Mouse (Mus musculus) liver, adult (tissue): ENCODE results near the gene Lrg1.

Experiments
- GATA4 ChIP-seq: IDR thresholded peaks from 2 replicates; pipeline ENCODE4 v1.6.1; 2014; ENCODE audit warnings: mild to moderate bottlenecking, low read length; ENCODE audit not compliant: insufficient replicate concordance

Lrg1 gene

GRCm38 (mm10) chr17:56141702-56142605, 20.2 kb upstream of the Lrg1 start:
- no peak for TF ChIP-seq GATA4

GRCm38 (mm10) chr17:56139858-56140595, 18.2 kb upstream of the Lrg1 start, which contains the start of gene Sema6b:
Gene Sema6b, minus strand, starts transcription at chr17:56140343.
- no peak for TF ChIP-seq GATA4

GRCm38 (mm10) chr17:56139355-56139754, 17.6 kb upstream of the Lrg1 start:
- TF ChIP-seq GATA4 = no peak

GRCm38 (mm10) chr17:56137839-56138613, 16.2 kb upstream of the Lrg1 start:
- no peak for TF ChIP-seq GATA4

- TF ChIP-seq GATA4 = peak; percentile 43; the same call in 1 of the 2 replicates
These were observed 14.8 kb upstream of the Lrg1 start for GRCm38 (mm10) chr17:56136558-56136957.

GRCm38 (mm10) chr17:56134463-56134971, 12.7 kb upstream of the Lrg1 start:
- TF ChIP-seq GATA4 = no peak

- TF ChIP-seq GATA4 = peak; percentile 65; the same call in 1 of the 2 replicates
These were observed 11.9 kb upstream of the Lrg1 start for GRCm38 (mm10) chr17:56133457-56134363.

GRCm38 (mm10) chr17:56132661-56133060, 10.9 kb upstream of the Lrg1 start:
- TF ChIP-seq GATA4 = no peak

GRCm38 (mm10) chr17:56131814-56132213, 10.0 kb upstream of the Lrg1 start:
- no peak for TF ChIP-seq GATA4

- TF ChIP-seq GATA4 = no peak
These were observed 9.3 kb upstream of the Lrg1 start for GRCm38 (mm10) chr17:56131136-56131535.

GRCm38 (mm10) chr17:56128246-56128645, 6.4 kb upstream of the Lrg1 start:
- no peak for TF ChIP-seq GATA4

GRCm38 (mm10) chr17:56126175-56126574, 4.4 kb upstream of the Lrg1 start:
- TF ChIP-seq GATA4 = no peak

- no peak for TF ChIP-seq GATA4
These were observed 3.5 kb upstream of the Lrg1 start for GRCm38 (mm10) chr17:56125276-56125630.

GRCm38 (mm10) chr17:56124377-56125275, 2.8 kb upstream of the Lrg1 start:
- peak; percentile 60; the same call in 1 of the 2 replicates for TF ChIP-seq GATA4
